Mouse (Mus musculus): ENCODE results near the gene Ccdc190. TPM values are rescaled to one million over a fixed set of nuclear protein-coding genes. Genes with fewer than 3 reads are reported as not detected.

The Ccdc190 gene
- polyA plus RNA-seq, 1 experiment from 2014 or later: 0.77 TPM

DNA sequence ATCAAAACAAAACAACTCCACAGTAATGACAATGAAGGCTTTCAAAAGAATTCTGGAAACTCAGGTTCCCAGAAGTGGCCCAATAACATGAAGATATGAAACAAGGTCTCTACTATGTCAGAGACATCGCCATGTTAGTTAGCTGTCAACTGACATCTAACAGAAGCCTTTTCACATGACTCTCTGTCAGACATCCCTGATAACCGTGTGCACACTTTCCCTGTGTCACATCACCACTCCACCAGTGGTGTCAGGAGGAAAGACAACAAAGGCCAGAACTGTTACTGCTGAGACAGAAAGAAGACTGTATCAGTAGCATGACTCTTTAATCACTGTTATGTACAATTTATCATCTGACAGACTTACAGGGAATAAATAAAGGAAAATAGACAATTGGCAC lies 43.5 kb downstream of the Ccdc190 start:
- ATAC-seq (ENCODE audit: low FRiP score): no peak
- Histone ChIP-seq H3K9ac (no peak overlapping the region), H3K4me1 (peaks cover 15% of the 10 kb centered on the region), H3K36me3 (replicated peaks) (no peaks in the 10 kb centered on the region), H3K4me2 (no peak overlapping the region), H3K27me3 (no peaks in the 10 kb centered on the region), H3K27ac (no peak overlapping the region), H3K4me3 (replicated peaks) (no peak overlapping the region), H3K9me3 (no peaks in the 10 kb centered on the region)
- 88% methylated on average over 2 of the region's 2 CpGs for WGBS

- 84% methylated on average over 4 of the region's 4 CpGs for WGBS
- Histone ChIP-seq H3K4me2 (no peak overlapping the region), H3K4me1 (no peaks in the 10 kb centered on the region), H3K36me3 (replicated peaks) (no peaks in the 10 kb centered on the region), H3K9ac (no peak overlapping the region), H3K27me3 (no peaks in the 10 kb centered on the region), H3K27ac (no peak overlapping the region), H3K4me3 (replicated peaks) (no peak overlapping the region), H3K9me3 (no peaks in the 10 kb centered on the region)
- no peak for ATAC-seq (ENCODE audit: low FRiP score)
These were observed 49.2 kb downstream of the Ccdc190 start for GRCm38 (mm10) chr1:169977621-169978020.

Other genes starting within 250 kb of the Ccdc190 start
- gene Rgs4, start 181.0 kb upstream of the Ccdc190 start, polyA plus RNA-seq (2016; fragmentation: Nextera tagmentation; extraction: Ambion mirVana): 13.9 and 14.5 TPM in 2 replicates
- gene Hsd17b7, start 40.6 kb downstream of the Ccdc190 start, polyA plus RNA-seq (2016; fragmentation: Nextera tagmentation; extraction: Ambion mirVana): 17.7 and 20.9 TPM in 2 replicates
- 15.2 and 22.0 TPM in 2 replicates for gene Ddr2, start 182.1 kb downstream of the Ccdc190 start, polyA plus RNA-seq (2016; fragmentation: Nextera tagmentation; extraction: Ambion mirVana)
- 59.0 and 60.5 TPM in 2 replicates for gene Uap1, start 246.3 kb downstream of the Ccdc190 start, polyA plus RNA-seq (2016; fragmentation: Nextera tagmentation; extraction: Ambion mirVana)